Mouse (Mus musculus): ENCODE measurements around the gene Wrnip1.

DNA sequence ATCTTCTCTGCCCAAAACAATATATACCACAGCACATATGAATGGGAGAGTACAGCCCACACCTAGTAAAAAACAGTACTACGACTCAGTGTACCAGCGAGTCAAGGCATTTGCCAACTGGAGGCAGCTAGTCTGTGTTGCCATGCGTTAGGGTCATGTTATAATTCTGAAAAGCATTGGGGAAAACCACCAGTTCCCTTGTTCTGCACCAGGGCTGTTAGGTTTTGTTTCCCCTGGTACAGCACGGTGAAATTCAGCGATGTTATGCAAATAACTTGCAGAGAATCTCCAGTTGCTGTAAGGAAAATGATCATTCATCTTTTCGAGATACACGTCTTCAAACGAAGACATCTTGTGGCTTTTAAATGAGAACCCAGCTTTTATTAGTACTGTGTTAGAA, 23.7 kb downstream of the Wrnip1 start:
- TF ChIP-seq POLR2A (IDR thresholded peaks at IDR 0.05; ENCODE audit: borderline replicate concordance, extremely low read depth, low read depth, low read length) (no peak), CTCF (IDR thresholded peaks at IDR 0.05; ENCODE audit: insufficient read depth, low read length) (no peak)
